Mouse (Mus musculus) urinary bladder, postnatal 0 days (tissue): ENCODE data around the gene Gnat2. TPM values are rescaled to one million over a fixed set of nuclear protein-coding genes. Genes with fewer than 3 reads are reported as not detected.

ENCODE experiments used
- polyA plus RNA-seq: library from polyadenylated mRNA; unstranded; fragments of >200 nt; fragmentation: Nextera tagmentation; extraction: Ambion mirVana; gene quantifications from 2 replicates; pipeline ENCODE4 v1.2.1, GENCODE M21; 2015

Gene Gnat2
- 0.28 and 0.45 TPM in 2 replicates for polyA plus RNA-seq

GRCm38 (mm10) chr3:108092536-108093115 lies at the start of gene Gnat2:
Gene Gnat2, plus strand, starts transcription at chr3:108092789.

GRCm38 (mm10) chr3:108044394-108045140 lies 48.0 kb upstream of the Gnat2 start, which contains the start of gene Gstm4:
Gene Gstm4, minus strand, starts transcription at chr3:108044894.

GRCm38 (mm10) chr3:108086470-108086979 lies 6.1 kb upstream of the Gnat2 start, which contains the start of gene Ampd2:
Gene Ampd2, minus strand, starts transcription at chr3:108086651.

GRCm38 (mm10) chr3:108145534-108146445 lies 53.2 kb downstream of the Gnat2 start, which contains the start of gene Gnai3:
Gene Gnai3, minus strand, starts transcription at chr3:108146146.

Other genes starting within 250 kb of the Gnat2 start
- not detected in 2 replicates for gene Eps8l3, start 215.6 kb upstream of the Gnat2 start, polyA plus RNA-seq
- 84.8 TPM in 2 replicates for gene Gstm5, start 197.0 kb upstream of the Gnat2 start, polyA plus RNA-seq
- gene Gstm7, start 161.0 kb upstream of the Gnat2 start, polyA plus RNA-seq, result 1.8 and 2.5 TPM in 2 replicates
- gene Gstm6, start 149.0 kb upstream of the Gnat2 start, polyA plus RNA-seq, result 2.4 and 2.5 TPM in 2 replicates
- 0.33 and 0.40 TPM in 2 replicates for gene Gstm3, start 123.5 kb upstream of the Gnat2 start, polyA plus RNA-seq
- 109 and 123 TPM in 2 replicates for gene Gstm2, start 106.3 kb upstream of the Gnat2 start, polyA plus RNA-seq
- 1,712 and 1,836 TPM in 2 replicates for gene Gstm1, start 74.8 kb upstream of the Gnat2 start, polyA plus RNA-seq
- gene Gstm4, start 47.9 kb upstream of the Gnat2 start, polyA plus RNA-seq, result 58.6 and 63.9 TPM in 2 replicates
- gene Ampd2, start 6.1 kb upstream of the Gnat2 start, polyA plus RNA-seq, result 14.9 and 16.5 TPM in 2 replicates
- 98.7 and 117 TPM in 2 replicates for gene Gnai3, start 53.4 kb downstream of the Gnat2 start, polyA plus RNA-seq
- gene Gpr61, start 62.1 kb downstream of the Gnat2 start, polyA plus RNA-seq, result 0.06 TPM in 1 of 2 replicates, not detected in the other
- 2.7 and 3.2 TPM in 2 replicates for gene Amigo1, start 93.5 kb downstream of the Gnat2 start, polyA plus RNA-seq
- gene Cyb561d1, start 108.4 kb downstream of the Gnat2 start, polyA plus RNA-seq, result 3.2 and 4.2 TPM in 2 replicates
- 3.8 and 4.5 TPM in 2 replicates for gene Atxn7l2, start 118.1 kb downstream of the Gnat2 start, polyA plus RNA-seq
- gene Sypl2, start 133.9 kb downstream of the Gnat2 start, polyA plus RNA-seq, result 0.05 TPM in 2 replicates
- gene Psma5, start 164.1 kb downstream of the Gnat2 start, polyA plus RNA-seq, result 187 and 210 TPM in 2 replicates
- gene Sort1, start 191.3 kb downstream of the Gnat2 start, polyA plus RNA-seq, result 7.2 and 8.6 TPM in 2 replicates